Mouse (Mus musculus) heart, embryonic 16.5 days (tissue): ENCODE results near the gene Apopt1. TPM values are rescaled to one million over a fixed set of nuclear protein-coding genes. Genes with fewer than 3 reads are reported as not detected.

Experiments used
- ATAC-seq: fragments of 200-750 bp; cut with Nextera tagmentation; replicated peaks from 2 replicates; pipeline ENCODE4 v1.8.0; 2017; ENCODE audit warnings: moderate number of reproducible peaks; ENCODE audit not compliant: insufficient read depth, low FRiP score; ENCODE audit errors: extremely low read depth
- H3K27ac ChIP-seq: fragments of 300-500 bp; sonication (generic); 2 replicates; pipeline ENCODE4 v1.5.1; 2014; ENCODE audit warnings: mild to moderate bottlenecking, low read length, control low read depth, moderate library complexity
- H3K27me3 ChIP-seq: fragments of 300-500 bp; sonication (generic); 2 replicates; pipeline ENCODE4 v1.6.1; 2014; ENCODE audit warnings: low read length, mixed read lengths; ENCODE audit not compliant: control insufficient read depth, insufficient read depth
- H3K36me3 ChIP-seq: fragments of 300-500 bp; sonication (generic); 2 replicates; pipeline ENCODE4 v1.6.1; 2014; ENCODE audit not compliant: control insufficient read depth, insufficient read depth
- H3K4me1 ChIP-seq: fragments of 300-500 bp; sonication (generic); 2 replicates; pipeline ENCODE4 v1.6.1; 2014; ENCODE audit warnings: low read length, mixed read lengths; ENCODE audit not compliant: control insufficient read depth, insufficient read depth
- H3K4me2 ChIP-seq: fragments of 300-500 bp; sonication (generic); 2 replicates; pipeline ENCODE4 v1.6.1; 2014; ENCODE audit warnings: low read depth, mild to moderate bottlenecking, control low read depth, low read length
- H3K4me3 ChIP-seq: fragments of 300-500 bp; sonication (generic); 2 replicates; pipeline ENCODE4 v1.5.1; 2014; ENCODE audit warnings: mild to moderate bottlenecking, control low read depth, low read length
- H3K9ac ChIP-seq: fragments of 300-500 bp; sonication (generic); 2 replicates; pipeline ENCODE4 v1.6.1; 2014; ENCODE audit warnings: low read length, control low read depth
- H3K9me3 ChIP-seq: fragments of 300-500 bp; sonication (generic); replicated peaks from 2 replicates; pipeline ENCODE4 v1.6.1; 2016; ENCODE audit warnings: low read length; ENCODE audit not compliant: control insufficient read depth
- WGBS: fragments of 180-500 bp; shearing (Covaris S2); extraction: QIAGEN DNeasy Blood & Tissue Kit; methylation state at CpG from one replicate; pipeline ENCODE4 v1.1.7; 2014; 5-methylcytosine and 5-hydroxymethylcytosine counted together
- polyA plus RNA-seq: library from polyadenylated mRNA; unstranded; fragments of >200 nt; fragmentation: Nextera tagmentation; extraction: Ambion mirVana; gene quantifications from 2 replicates; pipeline ENCODE4 v1.2.1, GENCODE M21; 2015

The Apopt1 gene
- polyA plus RNA-seq, 1 experiment from 2014 or later, result 43.9 TPM

- 84% methylated on average over 13 of the region's 13 CpGs for WGBS
- Histone ChIP-seq H3K4me2 (no peak overlapping the region), H3K27ac (no peak overlapping the region), H3K9me3 (no peaks in the 10 kb centered on the region), H3K27me3 (no peaks in the 10 kb centered on the region), H3K9ac (no peak overlapping the region), H3K36me3 (peaks cover 2% of the 10 kb centered on the region; the same call in 1 of the 2 replicates), H3K4me3 (no peak overlapping the region), H3K4me1 (peaks cover 41% of the 10 kb centered on the region)
- no peak for ATAC-seq
These were observed 49.7 kb downstream of the Apopt1 start for GRCm38 (mm10) chr12:111762620-111763280.

- ATAC-seq, result no peak; the same call in 1 of the 2 replicates
- H3K4me3 ChIP-seq, result no peak overlapping the region
- H3K27ac ChIP-seq, result peak overlapping the region; percentile 34
- peak overlapping the region; percentile 25 for H3K4me2 ChIP-seq
- peaks cover 2% of the 10 kb centered on the region; the same call in 1 of the 2 replicates for H3K36me3 ChIP-seq
- WGBS, result 44% methylated on average over 16 of the region's 16 CpGs
- peak overlapping the region; percentile 8; the same call in 1 of the 2 replicates for H3K9ac ChIP-seq
- H3K4me1 ChIP-seq, result peaks cover 45% of the 10 kb centered on the region
- H3K9me3 ChIP-seq, result no peaks in the 10 kb centered on the region
- no peaks in the 10 kb centered on the region for H3K27me3 ChIP-seq
These were observed 53.5 kb downstream of the Apopt1 start for GRCm38 (mm10) chr12:111766313-111767236.

GRCm38 (mm10) chr12:111768322-111768928 lies 55.4 kb downstream of the Apopt1 start:
- peaks cover 8% of the 10 kb centered on the region for H3K36me3 ChIP-seq
- H3K9me3 ChIP-seq, result no peaks in the 10 kb centered on the region
- ATAC-seq, result no peak
- no peak overlapping the region for H3K4me3 ChIP-seq
- no peak overlapping the region; the same call in 1 of the 2 replicates for H3K27ac ChIP-seq
- no peaks in the 10 kb centered on the region for H3K27me3 ChIP-seq
- H3K9ac ChIP-seq, result no peak overlapping the region
- no peak overlapping the region for H3K4me2 ChIP-seq
- WGBS, result 86% methylated on average over 10 of the region's 10 CpGs
- peaks cover 38% of the 10 kb centered on the region for H3K4me1 ChIP-seq

GRCm38 (mm10) chr12:111769306-111769705 lies 56.2 kb downstream of the Apopt1 start:
- peak overlapping the region; percentile 74 for H3K27ac ChIP-seq
- H3K4me2 ChIP-seq, result no peak overlapping the region
- no peaks in the 10 kb centered on the region for H3K27me3 ChIP-seq
- WGBS, result 27% methylated on average over 10 of the region's 10 CpGs
- peaks cover 38% of the 10 kb centered on the region for H3K4me1 ChIP-seq
- peaks cover 15% of the 10 kb centered on the region for H3K36me3 ChIP-seq
- no peak overlapping the region for H3K4me3 ChIP-seq
- no peak overlapping the region for H3K9ac ChIP-seq
- ATAC-seq, result peak; percentile 72
- H3K9me3 ChIP-seq, result no peaks in the 10 kb centered on the region

GRCm38 (mm10) chr12:111769816-111770577 lies 56.9 kb downstream of the Apopt1 start:
- 0 out of 2 replicates have a peak, but pooled peaks have one; percentile 42 for ATAC-seq
- no peak overlapping the region for H3K4me2 ChIP-seq
- H3K4me1 ChIP-seq, result peaks cover 38% of the 10 kb centered on the region
- no peak overlapping the region for H3K4me3 ChIP-seq
- peaks cover 21% of the 10 kb centered on the region for H3K36me3 ChIP-seq
- 38% methylated on average over 9 of the region's 9 CpGs for WGBS
- no peaks in the 10 kb centered on the region for H3K9me3 ChIP-seq
- H3K9ac ChIP-seq, result 0 out of 2 replicates have a peak overlapping the region, but pooled peaks have one; percentile 39
- peak overlapping the region; percentile 74 for H3K27ac ChIP-seq
- no peaks in the 10 kb centered on the region for H3K27me3 ChIP-seq

- Histone ChIP-seq H3K4me3 (no peak overlapping the region), H3K4me1 (peaks cover 36% of the 10 kb centered on the region), H3K27ac (no peak overlapping the region), H3K9ac (no peak overlapping the region), H3K36me3 (peaks cover 26% of the 10 kb centered on the region), H3K9me3 (no peaks in the 10 kb centered on the region), H3K4me2 (no peak overlapping the region), H3K27me3 (no peaks in the 10 kb centered on the region)
- WGBS, result 80% methylated on average over 10 of the region's 10 CpGs
- ATAC-seq, result no peak
These were observed 57.6 kb downstream of the Apopt1 start for GRCm38 (mm10) chr12:111770651-111771050.

- Histone ChIP-seq H3K4me1 (peaks cover 14% of the 10 kb centered on the region), H3K36me3 (peaks cover 59% of the 10 kb centered on the region), H3K9ac (no peak overlapping the region), H3K4me3 (no peak overlapping the region), H3K27me3 (no peaks in the 10 kb centered on the region), H3K4me2 (no peak overlapping the region), H3K9me3 (no peaks in the 10 kb centered on the region), H3K27ac (no peak overlapping the region)
- 81% methylated on average over 16 of the region's 16 CpGs for WGBS
- ATAC-seq, result no peak
These were observed 61.1 kb downstream of the Apopt1 start for GRCm38 (mm10) chr12:111774156-111774555.

- no peak for ATAC-seq
- H3K9me3 ChIP-seq, result no peaks in the 10 kb centered on the region
- H3K4me3 ChIP-seq, result no peak overlapping the region
- H3K9ac ChIP-seq, result no peak overlapping the region
- H3K4me2 ChIP-seq, result no peak overlapping the region
- H3K36me3 ChIP-seq, result peaks cover 66% of the 10 kb centered on the region
- no peak overlapping the region for H3K27ac ChIP-seq
- peaks cover 7% of the 10 kb centered on the region for H3K4me1 ChIP-seq
- 76% methylated on average over 15 of the region's 15 CpGs for WGBS
- no peaks in the 10 kb centered on the region for H3K27me3 ChIP-seq
These were observed 61.8 kb downstream of the Apopt1 start for GRCm38 (mm10) chr12:111774845-111775244.
